Comparison of ENCODE assay signal across 25 mouse cellular contexts in the genomic region with DNA sequence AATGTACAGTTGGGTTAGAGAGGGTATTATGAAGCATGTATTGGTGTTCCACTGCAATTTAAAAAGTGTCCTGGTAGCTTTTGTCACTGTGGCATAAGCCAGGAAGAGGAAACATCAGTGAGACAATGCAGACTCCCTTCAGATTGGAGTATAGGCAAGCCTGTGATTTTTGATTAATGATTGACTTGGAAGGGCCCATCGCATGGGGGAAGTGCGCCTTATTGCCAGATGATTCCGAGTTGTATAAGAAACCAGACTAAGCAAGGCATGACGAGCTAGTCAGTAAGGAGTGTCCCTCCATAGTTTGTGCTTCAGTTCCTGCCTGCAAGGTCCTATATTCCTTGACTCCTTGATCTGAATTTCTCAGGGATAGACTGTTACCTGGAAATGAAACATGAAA.
"Had no signal": no experiment of that assay in that cellular context is flagged by ENCODE, and none has a peak within 500 bp of the region (broad histone marks: within the 10 kb centered on the region; RNA-seq: fewer than 3 reads in every experiment).

No protein-coding gene starts in this region.

- H3K36me3 ChIP-seq: forebrain, embryonic 15.5 days; heart, embryonic 13.5 days; heart, embryonic 15.5 days; hindbrain, embryonic 15.5 days; limb, embryonic 13.5 days; limb, embryonic 15.5 days; liver, embryonic 12.5 days had no signal

- H3K9ac ChIP-seq: forebrain, embryonic 15.5 days; forebrain, postnatal 0 days; heart, embryonic 13.5 days; heart, embryonic 15.5 days; hindbrain, embryonic 13.5 days; hindbrain, embryonic 15.5 days; limb, embryonic 13.5 days; limb, embryonic 15.5 days; liver, embryonic 12.5 days; liver, embryonic 14.5 days had no signal

- H3K27ac ChIP-seq: forebrain, embryonic 15.5 days; heart, adult 2 months; heart, embryonic 13.5 days; heart, embryonic 15.5 days; hindbrain, embryonic 13.5 days; hindbrain, embryonic 15.5 days; hindbrain, postnatal 0 days; limb, embryonic 13.5 days; limb, embryonic 15.5 days; liver, embryonic 12.5 days; liver, embryonic 14.5 days had no signal

- DNase-seq: forebrain, postnatal 0 days; gastrocnemius, postnatal 14 days; gastrocnemius, postnatal 36 days; heart, adult 11 months; heart, adult 2 months; heart, postnatal 14 days; heart, postnatal 36 days; kidney, adult 18-20 months; kidney, adult 8-10 months; kidney, postnatal 10 days; kidney, postnatal 25 days; layer of hippocampus, postnatal 36 days; left cerebral cortex, postnatal 4 days; lung, adult 18-20 months had no signal

- H3K9me3 ChIP-seq: forebrain, embryonic 15.5 days; heart, embryonic 13.5 days; heart, embryonic 15.5 days; hindbrain, embryonic 13.5 days; hindbrain, embryonic 15.5 days; limb, embryonic 13.5 days; limb, embryonic 15.5 days; liver, embryonic 12.5 days had no signal

- ATAC-seq: forebrain, embryonic 15.5 days; forebrain, postnatal 0 days; hindbrain, postnatal 0 days; liver, embryonic 12.5 days had no signal

- H3K4me1 ChIP-seq: forebrain, embryonic 15.5 days; heart, embryonic 15.5 days; limb, embryonic 13.5 days; limb, embryonic 15.5 days; liver, embryonic 12.5 days had no signal

- H3K27me3 ChIP-seq: forebrain, embryonic 15.5 days; heart, embryonic 13.5 days; heart, embryonic 15.5 days; hindbrain, embryonic 13.5 days; hindbrain, embryonic 15.5 days; limb, embryonic 13.5 days; limb, embryonic 15.5 days; liver, embryonic 12.5 days had no signal

- H3K4me3 ChIP-seq: forebrain, embryonic 15.5 days; heart, adult 2 months; heart, embryonic 13.5 days; heart, embryonic 15.5 days; hindbrain, embryonic 13.5 days; hindbrain, embryonic 15.5 days; limb, embryonic 13.5 days; limb, embryonic 15.5 days; liver, embryonic 12.5 days had no signal

- H3K4me2 ChIP-seq: forebrain, embryonic 15.5 days; heart, embryonic 11.5 days; heart, embryonic 13.5 days; heart, embryonic 15.5 days; hindbrain, embryonic 13.5 days; hindbrain, embryonic 15.5 days; limb, embryonic 13.5 days; limb, embryonic 15.5 days; liver, embryonic 12.5 days had no signal
